Mouse (Mus musculus): Measurements from ENCODE around the gene Syce3.

The Syce3 gene

DNA sequence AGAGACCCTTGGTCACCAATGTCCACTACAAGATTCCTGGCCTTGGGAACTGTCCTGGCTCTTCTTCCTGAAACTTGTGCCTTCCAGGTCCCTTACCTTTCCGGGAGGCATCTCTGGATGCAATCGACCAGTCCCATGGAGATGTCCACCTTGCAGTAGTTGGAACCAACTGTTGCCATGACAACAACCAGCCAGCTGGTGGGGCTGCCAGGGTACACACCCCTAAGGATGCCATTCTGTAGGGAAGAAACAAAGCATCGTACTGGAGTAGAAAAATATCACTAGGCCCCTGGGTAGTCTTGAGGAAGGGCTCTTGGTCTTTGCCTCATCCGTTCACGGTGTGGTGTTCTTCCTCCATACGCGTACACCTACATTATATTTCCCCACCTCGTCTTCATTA lies 14.3 kb upstream of the Syce3 start:
- in situ Hi-C loops (cut with MboI, MseI) = loop anchor here in 1 of 2 experiments (5.0 kb wide), 1 partner anchor 72 kb away; no protein-coding TSS in a partner anchor

DNA sequence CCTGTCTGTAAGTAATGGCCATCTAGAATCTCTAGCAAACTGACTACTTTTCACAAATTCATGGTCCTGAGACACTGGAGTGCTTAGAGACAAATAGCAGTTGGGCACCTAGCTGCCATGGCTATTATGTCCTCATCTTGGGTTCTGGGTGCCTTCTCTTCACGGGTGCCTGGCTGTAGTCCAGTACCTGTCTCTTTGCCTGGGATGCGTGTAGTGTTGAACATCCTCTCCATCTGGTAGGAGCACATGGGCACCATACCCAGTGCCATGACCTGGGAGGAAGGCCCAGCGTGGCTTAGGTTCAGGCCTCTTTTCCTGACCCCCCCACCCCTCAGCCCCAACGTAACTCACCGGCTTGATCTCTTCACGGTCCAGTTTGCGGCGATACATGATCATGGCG lies 11.6 kb upstream of the Syce3 start:
- in situ Hi-C loops (cut with MboI, MseI) = no loop called here

DNA sequence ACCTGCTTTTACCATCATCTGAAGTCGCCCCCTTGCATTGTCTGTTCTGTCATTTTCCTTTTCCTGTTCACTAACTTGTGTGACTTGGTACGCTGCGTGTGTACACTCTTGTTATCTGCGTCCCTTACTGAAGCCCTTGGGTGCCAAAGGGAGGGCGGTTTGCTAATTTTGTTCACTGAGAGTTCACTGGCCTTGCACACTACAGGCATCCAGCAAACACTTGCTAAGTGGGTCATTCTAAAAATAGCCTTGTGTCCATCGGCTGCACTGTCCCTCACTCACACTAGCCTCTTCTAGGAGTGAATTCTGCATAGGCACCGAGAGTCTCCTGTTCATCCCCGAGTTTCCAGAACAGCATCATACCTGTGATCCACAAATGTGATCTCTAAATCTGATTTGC lies 5.0 kb upstream of the Syce3 start:
- in situ Hi-C loops (cut with MboI, MseI) = no loop called here

DNA sequence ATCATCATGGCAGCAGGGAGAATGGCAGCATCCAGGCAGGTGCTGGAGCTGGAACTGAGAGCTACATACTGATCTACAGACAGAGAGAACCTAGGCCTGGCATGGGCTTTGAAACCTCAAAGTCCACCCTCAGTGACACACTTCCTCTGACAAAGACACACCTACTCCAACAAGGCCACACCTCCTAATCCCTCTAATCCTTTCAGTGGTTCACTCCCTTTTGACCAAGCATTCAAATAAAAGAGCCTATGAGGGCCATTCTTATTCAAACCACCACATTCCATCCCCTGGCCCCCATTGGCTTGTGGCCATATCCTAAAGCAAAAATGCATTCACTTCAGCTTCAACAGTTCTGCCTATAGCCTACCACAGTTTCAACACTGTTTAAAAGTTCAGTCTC lies 3.6 kb downstream of the Syce3 start:
- in situ Hi-C loops (cut with MboI, MseI) = no loop called here

DNA sequence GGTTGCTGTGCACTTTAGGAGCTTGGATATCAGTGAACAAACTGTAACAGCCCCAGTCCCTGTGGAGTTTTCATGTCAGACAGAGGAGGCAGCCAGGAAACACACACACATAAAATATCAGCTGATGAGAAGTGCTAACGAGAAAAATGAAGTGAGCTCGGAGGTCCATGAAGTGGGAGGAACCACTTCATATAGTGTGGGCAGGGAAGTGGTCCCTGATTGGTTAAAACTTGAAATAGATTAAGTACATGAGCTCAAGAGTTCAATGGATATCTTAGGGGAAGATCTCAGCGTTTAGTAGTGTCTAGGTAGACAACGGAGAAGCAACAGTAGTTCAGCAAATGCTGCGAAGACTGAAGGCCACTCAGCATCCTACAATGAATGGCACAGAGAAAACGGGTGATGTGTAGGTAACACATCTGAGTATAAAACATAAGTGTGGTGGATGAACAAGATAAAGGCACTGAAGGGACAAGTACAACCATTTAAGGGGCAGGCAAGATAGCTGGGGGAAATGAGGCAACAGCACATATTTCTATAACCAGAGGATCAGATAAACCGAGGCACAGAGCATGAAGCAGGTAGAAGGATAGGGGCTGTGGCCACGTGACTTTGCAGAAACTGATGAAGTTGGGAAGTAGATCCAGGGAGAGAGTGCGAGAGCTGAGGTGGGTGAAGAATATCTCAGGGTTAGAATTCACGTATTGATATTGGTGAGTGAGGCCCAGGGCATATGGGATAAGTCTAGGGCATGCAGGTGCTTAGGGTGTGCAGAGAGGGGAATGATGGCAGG lies 5.3 kb downstream of the Syce3 start:
- in situ Hi-C loops (cut with MboI, MseI) = no loop called here

DNA sequence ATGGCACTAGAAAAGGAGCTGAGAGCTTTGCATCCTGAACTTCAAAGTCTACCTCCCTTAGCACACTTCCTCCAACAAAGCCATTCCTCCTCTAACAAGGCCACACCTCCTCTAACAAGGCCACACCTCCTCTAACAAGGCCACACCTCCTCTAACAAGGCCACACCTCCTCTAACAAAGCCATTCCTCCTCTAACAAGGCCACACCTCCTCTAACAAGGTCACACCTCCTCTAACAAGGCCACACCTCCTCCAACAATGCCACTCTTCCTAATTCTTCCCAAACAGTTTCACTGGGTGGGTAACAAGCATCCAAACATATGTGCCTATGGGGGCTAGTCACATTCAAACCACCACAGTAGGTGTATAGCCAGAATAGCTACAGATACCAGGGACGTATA lies 7.8 kb downstream of the Syce3 start:
- in situ Hi-C loops (cut with MboI, MseI) = no loop called here

DNA sequence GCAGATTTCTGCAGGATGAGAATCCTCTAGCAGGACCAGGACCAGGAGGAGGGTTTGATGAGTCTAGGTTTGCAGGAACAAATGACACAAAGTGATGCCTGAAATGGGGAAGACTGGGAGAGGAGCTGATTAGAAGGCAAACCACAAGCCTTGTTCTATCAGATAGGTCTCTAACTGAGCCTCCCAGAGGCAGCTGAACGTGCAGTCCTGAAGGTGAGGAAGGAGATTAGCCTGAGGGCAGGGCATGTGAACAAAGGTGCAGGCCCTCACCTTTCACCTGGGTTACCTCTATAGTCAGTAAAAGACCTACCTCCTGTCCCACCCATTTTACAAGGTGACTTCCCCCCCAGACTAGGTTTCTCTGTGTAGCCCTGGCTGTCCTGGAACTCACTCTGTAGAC lies 10.6 kb downstream of the Syce3 start:
- in situ Hi-C loops (cut with MboI, MseI) = no loop called here

DNA sequence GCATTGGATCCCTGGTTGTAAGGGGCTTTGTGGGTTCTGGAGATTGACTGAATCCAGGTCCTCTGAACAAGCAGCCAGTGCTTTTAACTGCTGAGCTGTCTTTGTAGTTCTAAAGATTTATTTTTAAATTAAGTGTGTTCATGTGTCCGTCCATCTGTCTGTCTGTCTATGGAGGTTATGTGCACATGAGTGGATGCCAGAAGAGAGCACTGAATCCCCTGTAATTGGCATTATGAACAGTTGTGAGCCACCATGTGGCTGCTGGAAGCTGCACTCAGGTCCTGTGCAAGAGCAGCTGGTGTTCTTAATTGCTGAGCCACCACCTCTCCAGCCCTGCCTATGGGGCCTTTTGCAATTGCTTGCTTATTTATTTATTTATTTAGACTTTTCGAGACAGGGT lies 12.2 kb downstream of the Syce3 start:
- in situ Hi-C loops (cut with MboI, MseI) = no loop called here

DNA sequence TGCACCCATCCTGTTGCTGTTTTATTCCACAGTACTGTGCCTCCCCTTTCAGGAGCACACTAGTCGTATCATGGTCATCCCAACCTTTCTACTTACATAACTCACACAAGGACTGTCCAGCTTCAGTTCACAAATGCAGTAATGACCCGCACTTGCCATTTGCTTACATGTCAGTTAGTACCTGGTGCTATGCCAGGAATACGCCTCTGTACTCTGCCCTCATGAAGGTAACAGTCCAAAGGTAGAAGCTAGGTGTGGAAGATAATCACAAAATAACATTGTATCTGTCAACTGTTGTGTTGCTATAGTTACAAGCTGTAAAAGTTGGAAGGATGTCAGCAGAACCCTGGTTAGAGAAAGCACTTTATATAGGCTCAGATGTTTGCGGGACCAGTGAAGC lies 13.4 kb downstream of the Syce3 start:
- in situ Hi-C loops (cut with MboI, MseI) = no loop called here

DNA sequence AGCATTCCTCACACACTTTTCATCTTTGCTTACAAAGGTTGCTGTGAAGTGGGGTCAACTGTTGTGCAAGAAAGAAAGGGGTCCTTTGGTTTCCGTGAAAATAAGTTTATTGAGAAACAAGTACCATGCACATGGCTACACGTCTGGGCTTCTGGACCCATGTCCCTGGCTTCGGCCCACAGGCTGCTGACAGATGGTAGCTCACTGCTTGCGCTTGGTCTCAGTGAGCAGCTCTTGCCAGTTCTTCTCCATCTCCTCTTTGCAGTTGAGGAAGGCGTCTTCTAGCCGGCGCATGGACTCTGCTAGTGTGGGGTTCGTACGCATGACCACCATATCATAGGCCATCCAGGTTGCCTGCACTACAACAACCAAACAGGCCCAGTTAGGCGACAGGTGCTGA lies 20.2 kb downstream of the Syce3 start:
- in situ Hi-C loops (cut with MboI, MseI) = no loop called here

DNA sequence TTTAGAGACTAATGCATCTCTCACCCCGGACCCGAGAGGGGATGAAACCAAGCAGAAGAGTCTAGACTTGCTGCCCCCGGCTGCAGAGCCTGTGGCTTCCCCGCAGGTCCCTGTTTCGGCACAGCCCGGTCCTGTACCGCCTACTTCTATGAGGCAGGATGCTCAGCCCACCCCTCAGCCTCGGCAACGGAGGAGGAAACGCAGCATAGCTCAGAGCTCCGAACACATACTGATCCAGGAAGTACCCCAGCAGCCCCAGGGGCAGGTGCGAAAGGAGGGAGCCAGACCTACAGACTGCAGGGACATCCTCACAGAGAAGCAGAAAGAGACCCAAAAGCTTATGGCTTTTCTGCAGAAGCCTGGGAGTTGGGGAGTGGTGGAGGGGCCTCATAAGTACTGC lies 23.2 kb downstream of the Syce3 start:
- in situ Hi-C loops (cut with MboI, MseI) = no loop called here

DNA sequence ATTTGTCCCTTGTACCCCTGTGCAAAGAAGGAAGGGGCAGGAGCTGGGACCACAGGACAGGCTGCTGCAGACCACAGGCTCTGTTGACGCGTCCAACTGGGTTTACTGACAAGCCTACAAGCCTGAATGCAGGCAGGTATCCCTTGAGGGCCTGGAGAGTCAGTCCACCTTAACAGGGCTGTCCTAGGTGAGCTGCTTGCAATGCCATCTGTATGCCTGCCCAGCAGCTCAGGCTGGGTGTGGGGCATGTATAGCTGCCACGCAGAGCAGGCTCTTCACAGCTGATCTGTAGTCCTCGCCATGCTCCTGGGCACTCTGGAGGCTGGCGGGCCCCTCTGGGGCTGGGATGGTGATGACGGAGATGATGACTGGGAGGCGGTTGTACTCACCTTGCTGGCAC lies 25.7 kb downstream of the Syce3 start, which contains the start of gene Klhdc7b:
Klhdc7b (plus strand) TSS at position 301 of the 400 bp plus-strand sequence.
- in situ Hi-C loops (cut with MboI, MseI) = no loop called here

DNA sequence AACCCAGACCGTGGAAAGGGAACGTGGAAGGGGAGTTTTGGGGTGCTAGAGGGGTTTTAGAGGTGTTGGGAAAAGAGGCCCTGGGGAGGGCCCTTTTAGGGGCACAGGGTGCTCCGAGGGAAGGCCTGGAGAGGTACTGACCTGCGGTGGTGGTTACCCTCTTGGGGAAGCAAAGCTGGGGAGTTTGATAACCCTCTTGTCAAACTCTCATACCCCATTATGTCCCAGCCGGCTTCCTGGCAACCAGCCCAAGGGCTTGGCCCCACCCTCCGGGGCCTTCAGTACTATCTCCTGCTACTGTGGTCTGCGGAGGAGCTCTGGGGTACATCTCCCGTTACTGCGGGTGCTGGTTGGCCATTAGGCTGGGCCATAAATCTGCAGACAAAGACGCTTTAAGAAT lies 30.9 kb downstream of the Syce3 start:
- in situ Hi-C loops (cut with MboI, MseI) = no loop called here

DNA sequence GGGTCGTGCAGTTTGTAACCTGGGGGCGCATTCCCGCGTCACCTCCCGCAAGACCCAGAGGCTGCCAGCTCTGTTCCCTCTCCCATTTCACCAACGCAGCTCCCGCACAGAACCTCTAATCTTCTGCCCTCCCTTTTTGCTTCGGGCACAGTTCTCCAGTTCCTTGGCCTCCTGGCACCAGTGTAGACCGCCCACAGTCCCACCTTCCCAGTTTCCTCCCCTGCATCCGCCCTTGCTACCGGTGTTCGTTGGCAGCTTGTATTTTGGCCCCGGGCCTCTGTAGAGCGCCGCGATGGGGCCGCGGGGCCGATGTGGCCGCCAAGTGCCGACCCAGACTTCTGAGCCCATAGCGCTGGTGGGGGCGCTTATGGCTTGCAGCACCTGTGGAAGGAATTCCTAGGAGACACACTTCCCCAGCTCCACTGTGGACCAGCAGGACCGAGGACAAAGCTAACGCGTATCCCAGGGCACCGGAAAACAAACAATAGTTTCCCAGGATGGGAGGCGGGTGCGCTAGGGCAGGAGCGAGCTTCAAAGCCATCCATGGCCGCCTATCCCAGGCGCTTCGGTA lies 31.4 kb downstream of the Syce3 start, which contains the start of gene Odf3b:
Odf3b (minus strand) TSS at position 452 of the 571 bp plus-strand sequence.
- in situ Hi-C loops (cut with MboI, MseI) = no loop called here

DNA sequence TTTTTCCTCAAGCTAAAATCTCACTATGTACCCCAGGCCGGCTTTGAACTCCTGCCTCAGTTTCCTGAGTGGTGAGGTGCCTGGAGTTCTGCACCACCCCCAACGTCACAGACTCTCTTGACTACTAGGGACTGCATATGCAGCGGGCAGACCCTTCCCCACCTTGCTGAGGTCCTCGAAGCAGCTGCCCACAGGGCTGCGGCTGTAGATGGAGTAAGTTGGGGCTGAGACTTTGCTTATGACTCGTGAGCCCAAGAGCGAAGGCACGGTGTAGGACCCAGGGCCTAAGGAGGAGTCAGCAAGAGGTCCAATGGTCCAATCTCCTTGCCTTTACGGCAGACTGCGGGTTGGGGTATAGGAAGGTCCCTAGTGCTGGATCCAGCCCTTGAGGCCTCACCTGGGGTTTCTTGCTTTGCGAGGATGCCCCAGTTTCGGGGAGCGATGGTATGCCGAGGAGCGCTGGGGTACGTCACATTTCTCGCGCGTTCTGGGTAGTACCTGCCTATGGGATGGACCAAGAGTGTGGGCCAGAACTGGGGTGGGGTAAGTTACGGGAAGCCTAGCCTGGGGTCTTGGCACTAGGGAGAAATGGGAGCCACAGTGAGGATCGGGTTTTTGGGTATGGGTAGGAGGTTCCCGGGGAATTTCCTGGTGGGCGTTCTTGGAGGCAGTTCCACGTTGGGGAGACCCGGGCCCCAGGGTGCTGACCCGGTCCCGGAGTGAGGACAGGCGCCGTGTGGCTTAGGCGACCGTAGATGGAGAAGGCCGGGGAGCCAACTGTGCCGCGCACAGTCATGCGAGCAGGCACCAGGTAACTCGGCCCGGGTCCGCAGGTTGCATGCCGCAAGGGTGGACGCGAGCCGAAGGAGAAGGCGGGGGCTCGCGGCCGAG lies 32.1 kb downstream of the Syce3 start:
- in situ Hi-C loops (cut with MboI, MseI) = no loop called here

DNA sequence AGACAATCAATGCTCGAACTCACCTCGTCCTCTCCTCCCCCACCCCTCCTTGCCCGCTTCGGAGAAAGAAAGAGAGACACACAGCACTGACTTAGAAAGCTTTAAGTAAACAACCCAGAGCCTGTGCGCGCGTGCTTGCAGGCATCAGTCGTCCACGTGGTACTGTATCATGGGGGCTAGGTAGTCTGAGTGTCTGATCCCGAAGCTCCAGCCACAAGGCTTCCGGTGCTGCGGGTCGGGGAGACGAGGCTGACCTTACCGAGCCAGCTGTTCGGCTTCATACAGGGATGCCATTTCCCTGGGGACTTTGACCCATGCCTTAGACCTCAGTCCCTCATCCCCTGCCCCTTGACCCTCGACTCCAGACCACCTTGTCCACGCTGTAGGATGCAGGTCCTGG lies 32.9 kb downstream of the Syce3 start:
- in situ Hi-C loops (cut with MboI, MseI) = no loop called here

DNA sequence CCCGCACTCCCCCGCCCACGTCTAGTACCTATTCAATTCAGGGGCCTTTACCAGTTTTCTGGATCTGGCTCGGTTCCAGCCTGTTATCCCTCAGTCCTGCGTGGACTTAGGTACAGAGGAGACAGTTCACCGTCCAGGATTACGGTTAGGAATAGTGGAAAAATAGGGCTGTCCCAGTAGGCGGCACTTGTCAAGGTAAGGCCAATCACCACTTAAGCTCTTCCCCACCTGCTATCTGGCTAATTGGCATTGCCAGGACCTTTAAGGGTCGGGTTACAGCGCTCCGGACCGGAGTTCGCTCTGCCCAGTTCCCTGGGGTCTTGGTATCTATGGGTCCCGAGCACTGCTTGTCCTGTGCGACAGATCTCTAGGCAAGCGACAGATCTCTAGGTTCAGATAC lies 33.3 kb downstream of the Syce3 start, which contains the start of gene Tymp:
Tymp (minus strand) TSS at position 83 of the 400 bp plus-strand sequence.
- in situ Hi-C loops (cut with MboI, MseI) = no loop called here

DNA sequence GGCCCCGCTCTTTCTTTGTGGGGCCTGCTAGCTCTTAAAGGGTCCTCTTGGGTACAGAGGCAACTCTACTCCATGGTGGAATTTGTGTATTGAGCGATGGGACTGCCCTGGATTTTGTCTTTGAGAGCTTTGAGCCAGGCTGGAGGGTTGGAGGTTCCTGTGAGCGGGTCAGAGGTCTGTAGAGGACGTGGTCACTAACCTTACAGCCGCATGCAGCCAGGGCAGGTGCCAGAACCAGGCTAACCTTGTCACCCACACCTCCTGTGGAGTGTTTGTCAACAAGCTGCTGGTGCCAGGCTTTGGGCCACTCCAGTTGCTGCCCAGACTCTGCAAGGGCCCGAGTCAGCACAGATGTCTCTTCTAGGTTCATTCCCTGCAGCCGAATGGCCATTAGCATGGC lies 34.3 kb downstream of the Syce3 start:
- in situ Hi-C loops (cut with MboI, MseI) = no loop called here

DNA sequence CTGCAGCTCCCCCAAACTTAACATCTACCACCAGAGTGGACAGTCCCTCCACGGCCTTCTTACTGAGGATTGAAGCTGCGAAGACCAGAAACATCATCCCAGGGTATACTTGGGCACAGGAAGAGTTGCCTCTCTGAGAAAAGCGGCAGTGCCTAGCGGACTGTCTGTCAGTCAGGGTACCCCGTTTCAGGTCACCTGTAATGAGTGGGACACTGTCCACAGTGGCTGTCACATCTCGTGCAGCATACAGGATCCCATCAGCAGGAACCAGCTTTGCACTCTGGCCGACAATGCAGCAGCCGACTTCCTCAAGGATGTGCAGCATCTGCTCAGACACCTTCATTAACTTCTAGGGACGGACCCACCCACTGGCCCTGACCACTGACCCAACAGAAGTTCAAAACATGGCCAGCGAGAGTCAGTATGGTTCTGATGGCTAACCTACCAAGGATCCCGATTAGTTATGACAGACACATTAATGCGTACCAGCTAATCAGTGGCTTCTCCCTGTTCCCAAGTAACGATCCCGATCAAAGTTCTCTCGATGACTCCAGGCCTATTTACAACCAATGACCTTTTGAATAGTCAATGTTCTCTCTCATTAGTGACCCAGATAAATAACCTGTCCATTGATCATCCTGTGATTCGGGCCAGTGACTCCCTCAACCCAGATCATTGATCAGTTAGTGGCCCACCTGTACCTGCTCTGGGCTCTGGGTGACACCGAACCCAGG lies 35.3 kb downstream of the Syce3 start:
- in situ Hi-C loops (cut with MboI, MseI) = no loop called here

DNA sequence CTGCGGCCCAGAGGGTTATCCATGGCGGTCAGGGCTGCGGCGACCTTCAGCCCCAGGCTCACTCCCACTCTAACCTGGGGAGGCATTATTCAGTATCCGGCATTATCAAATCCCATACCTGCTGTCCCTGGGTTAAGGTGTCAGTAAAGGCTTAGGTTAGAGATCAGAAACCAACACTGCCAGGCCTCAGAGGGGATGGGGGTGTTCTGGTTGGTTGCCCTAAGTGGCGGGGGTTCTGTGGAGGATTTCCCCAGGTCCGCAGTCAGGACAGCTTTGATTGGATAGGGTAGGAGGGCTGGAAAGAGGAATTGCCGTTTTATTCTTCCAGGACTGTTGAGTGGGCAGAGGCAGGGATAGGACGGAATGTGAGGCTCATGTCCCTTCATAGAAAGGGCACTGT lies 36.0 kb downstream of the Syce3 start:
- in situ Hi-C loops (cut with MboI, MseI) = no loop called here

DNA sequence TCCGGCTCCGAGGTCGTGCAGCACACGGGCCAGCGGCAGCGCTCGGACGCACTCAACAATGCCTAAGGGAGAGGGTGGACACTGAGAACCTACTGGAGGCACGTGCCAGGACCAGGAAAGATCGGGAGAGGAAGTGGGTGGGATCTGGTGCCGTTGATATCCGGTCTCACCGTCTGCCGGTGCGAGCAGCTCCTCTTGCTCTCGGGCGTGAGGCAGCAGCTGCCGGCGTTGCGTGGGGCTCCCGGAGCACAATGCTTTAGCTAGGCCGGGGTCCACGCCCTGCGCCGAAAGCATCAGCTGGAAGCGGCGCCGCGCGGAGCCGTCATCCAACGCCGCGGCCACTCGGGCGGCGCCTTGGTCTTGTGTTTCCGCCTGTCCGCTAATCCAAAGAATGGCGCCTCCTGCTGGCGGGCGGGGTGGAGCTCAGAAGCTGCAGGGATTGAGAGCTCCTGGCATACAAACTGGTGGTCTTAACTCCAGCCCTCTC lies 36.5 kb downstream of the Syce3 start, which contains the start of gene Sco2:
Sco2 (minus strand) TSS at position 85 of the 487 bp plus-strand sequence.
- in situ Hi-C loops (cut with MboI, MseI) = no loop called here
